Mouse (Mus musculus) olfactory bulb, adult 2 months (tissue): ENCODE results near the gene Nfatc2ip.

Source experiments
- CTCF ChIP-seq: fragments of 200-500 bp; IDR thresholded peaks from 2 replicates; pipeline ENCODE4 v1.5.1; 2012; ENCODE audit warnings: low read depth, mild to moderate bottlenecking, low read length, moderate library complexity; ENCODE audit not compliant: insufficient read depth
- POLR2A ChIP-seq: fragments of 200-500 bp; IDR thresholded peaks from 2 replicates; pipeline ENCODE4 v1.6.1; 2012; ENCODE audit warnings: mild to moderate bottlenecking, low read depth, low read length, moderate library complexity; ENCODE audit not compliant: insufficient read depth

DNA sequence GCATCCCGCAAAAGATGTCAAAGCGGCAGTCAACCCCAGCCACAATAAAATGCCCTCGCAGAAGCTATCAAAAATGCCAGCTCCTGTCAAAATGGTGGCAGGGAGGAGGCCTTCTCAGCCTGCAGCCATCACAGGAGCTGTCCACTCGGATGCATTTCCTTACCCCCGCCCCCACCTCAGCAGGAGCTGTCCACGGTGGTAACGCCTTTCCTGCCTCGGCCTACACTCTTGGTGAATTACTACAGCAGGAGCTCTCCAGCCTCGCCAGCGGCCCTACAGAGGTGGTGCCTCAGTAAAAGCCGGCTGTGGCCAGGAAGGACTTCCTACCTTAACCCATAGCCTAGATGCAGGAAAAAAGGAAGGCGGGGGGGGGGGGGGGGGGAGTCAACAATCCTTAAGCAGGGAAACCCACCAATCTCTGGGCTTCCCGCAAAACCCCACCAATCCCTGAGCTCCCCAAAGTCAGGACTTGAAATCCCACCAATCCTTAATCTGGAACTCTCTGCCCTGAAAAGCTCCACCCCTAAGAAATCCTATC, 30.9 kb upstream of the Nfatc2ip start:
- TF ChIP-seq CTCF (no peak), POLR2A (no peak)
